Mouse (Mus musculus): ENCODE results near the gene Grip1. TPM values are rescaled to one million over a fixed set of nuclear protein-coding genes. Genes with fewer than 3 reads are reported as not detected.

The Grip1 gene
- polyA plus RNA-seq, 1 experiment from 2014 or later = 4.4 TPM

GRCm38 (mm10) chr10:119644289-119644688 is 190.7 kb downstream of the Grip1 start:
- no peak overlapping the region for H3K4me3 ChIP-seq
- no peaks in the 10 kb centered on the region for H3K27me3 ChIP-seq (ENCODE audit: insufficient read depth, poor library complexity, severe bottlenecking)
- no peaks in the 10 kb centered on the region for H3K36me3 ChIP-seq
- H3K4me1 ChIP-seq = peaks cover 15% of the 10 kb centered on the region
- H3K9me3 ChIP-seq = no peaks in the 10 kb centered on the region
- peak; percentile 76 for DNase-seq (ENCODE audit: low spot score)
- H3K27ac ChIP-seq = no peak overlapping the region
- WGBS = 37% methylated on average over 5 of the region's 5 CpGs

GRCm38 (mm10) chr10:119646500-119647439 is 193.1 kb downstream of the Grip1 start:
- no peak for DNase-seq (ENCODE audit: low spot score)
- peaks cover 15% of the 10 kb centered on the region for H3K4me1 ChIP-seq
- no peaks in the 10 kb centered on the region for H3K9me3 ChIP-seq
- H3K36me3 ChIP-seq = no peaks in the 10 kb centered on the region
- no peaks in the 10 kb centered on the region for H3K27me3 ChIP-seq (ENCODE audit: insufficient read depth, poor library complexity, severe bottlenecking)
- H3K4me3 ChIP-seq = no peak overlapping the region
- 65% methylated on average over 29 of the region's 29 CpGs for WGBS
- H3K27ac ChIP-seq = no peak overlapping the region

- no peak overlapping the region for H3K27ac ChIP-seq
- H3K36me3 ChIP-seq = no peaks in the 10 kb centered on the region
- peaks cover 7% of the 10 kb centered on the region; the same call in 1 of the 2 replicates for H3K9me3 ChIP-seq
- no peaks in the 10 kb centered on the region for H3K27me3 ChIP-seq (ENCODE audit: insufficient read depth, poor library complexity, severe bottlenecking)
- DNase-seq (ENCODE audit: low spot score) = peak; percentile 38
- no peak overlapping the region for H3K4me3 ChIP-seq
- WGBS = 57% methylated on average over 7 of the region's 7 CpGs
- H3K4me1 ChIP-seq = peaks cover 11% of the 10 kb centered on the region
Observed at GRCm38 (mm10) chr10:119660677-119661353, 207.2 kb downstream of the Grip1 start.

- H3K27ac ChIP-seq = no peak overlapping the region
- 87% methylated on average over 9 of the region's 9 CpGs for WGBS
- H3K36me3 ChIP-seq = no peaks in the 10 kb centered on the region
- peak; percentile 45 for DNase-seq (ENCODE audit: low spot score)
- H3K4me1 ChIP-seq = peaks cover 8% of the 10 kb centered on the region
- H3K9me3 ChIP-seq = no peaks in the 10 kb centered on the region
- H3K27me3 ChIP-seq (ENCODE audit: insufficient read depth, poor library complexity, severe bottlenecking) = no peaks in the 10 kb centered on the region
- no peak overlapping the region for H3K4me3 ChIP-seq
Observed at GRCm38 (mm10) chr10:119663586-119663985, 210.0 kb downstream of the Grip1 start.

- no peaks in the 10 kb centered on the region for H3K9me3 ChIP-seq
- H3K27ac ChIP-seq = no peak overlapping the region
- H3K4me1 ChIP-seq = peaks cover 6% of the 10 kb centered on the region; the same call in 1 of the 2 replicates
- 87% methylated on average over 11 of the region's 11 CpGs for whole genome bisulfite sequencing
- H3K27me3 ChIP-seq (ENCODE audit: insufficient read depth, poor library complexity, severe bottlenecking) = no peaks in the 10 kb centered on the region
- H3K36me3 ChIP-seq = no peaks in the 10 kb centered on the region
- H3K4me3 ChIP-seq = no peak overlapping the region
- DNase-seq (ENCODE audit: low spot score) = peak; percentile 53
Observed at GRCm38 (mm10) chr10:119666386-119666785, 212.8 kb downstream of the Grip1 start.

GRCm38 (mm10) chr10:119670456-119670855 is 216.8 kb downstream of the Grip1 start:
- Histone ChIP-seq H3K27ac (no peak overlapping the region), H3K27me3 (ENCODE audit: insufficient read depth, poor library complexity, severe bottlenecking) (no peaks in the 10 kb centered on the region), H3K36me3 (peaks cover 3% of the 10 kb centered on the region; the same call in 1 of the 2 replicates), H3K4me1 (peaks cover 10% of the 10 kb centered on the region), H3K4me3 (no peak overlapping the region), H3K9me3 (no peaks in the 10 kb centered on the region)
- DNase-seq (ENCODE audit: low spot score) = peak; percentile 55
- WGBS = 50% methylated on average over 7 of the region's 7 CpGs

GRCm38 (mm10) chr10:119684377-119684826 is 230.8 kb downstream of the Grip1 start:
- no peak for DNase-seq (ENCODE audit: low spot score)
- no peak overlapping the region for H3K27ac ChIP-seq

GRCm38 (mm10) chr10:119691358-119692083 is 237.9 kb downstream of the Grip1 start:
- H3K27me3 ChIP-seq (ENCODE audit: insufficient read depth, poor library complexity, severe bottlenecking) = peaks cover 9% of the 10 kb centered on the region; the same call in 1 of the 2 replicates
- no peak overlapping the region; the same call in 1 of the 2 replicates for H3K27ac ChIP-seq
- 1% methylated on average over 16 of the region's 16 CpGs for WGBS
- no peak for DNase-seq (ENCODE audit: low spot score)
- peaks cover 17% of the 10 kb centered on the region; the same call in 1 of the 2 replicates for H3K4me1 ChIP-seq
- no peaks in the 10 kb centered on the region for H3K9me3 ChIP-seq
- H3K36me3 ChIP-seq = no peaks in the 10 kb centered on the region
- peak overlapping the region; percentile 54 for H3K4me3 ChIP-seq

More at GRCm38 (mm10) chr10:119684377-119684826, 230.8 kb downstream of the Grip1 start:
- Histone ChIP-seq H3K4me3 (no peak overlapping the region), H3K36me3 (no peaks in the 10 kb centered on the region), H3K4me1 (0 out of 2 replicates have a peak, but pooled peaks cover 8% of the 10 kb centered on the region), H3K27me3 (ENCODE audit: insufficient read depth, poor library complexity, severe bottlenecking) (no peaks in the 10 kb centered on the region), H3K9me3 (no peaks in the 10 kb centered on the region)
- 69% methylated on average over 3 of the region's 3 CpGs for WGBS

GRCm38 (mm10) chr10:119692284-119692890 is 238.8 kb downstream of the Grip1 start:
- no peaks in the 10 kb centered on the region for H3K36me3 ChIP-seq
- H3K27ac ChIP-seq = no peak overlapping the region
- 3% methylated on average over 26 of the region's 26 CpGs for WGBS
- peaks cover 20% of the 10 kb centered on the region for H3K4me1 ChIP-seq
- DNase-seq (ENCODE audit: low spot score) = no peak
- H3K4me3 ChIP-seq = peak overlapping the region; percentile 54
- no peaks in the 10 kb centered on the region for H3K9me3 ChIP-seq
- H3K27me3 ChIP-seq (ENCODE audit: insufficient read depth, poor library complexity, severe bottlenecking) = peaks cover 9% of the 10 kb centered on the region; the same call in 1 of the 2 replicates

- WGBS = 71% methylated on average over 5 of the region's 5 CpGs
- no peak overlapping the region for H3K27ac ChIP-seq
- H3K36me3 ChIP-seq = no peaks in the 10 kb centered on the region
- H3K4me1 ChIP-seq = peaks cover 17% of the 10 kb centered on the region
- H3K27me3 ChIP-seq (ENCODE audit: insufficient read depth, poor library complexity, severe bottlenecking) = peaks cover 9% of the 10 kb centered on the region; the same call in 1 of the 2 replicates
- no peak for DNase-seq (ENCODE audit: low spot score)
- no peak overlapping the region for H3K4me3 ChIP-seq
- H3K9me3 ChIP-seq = no peaks in the 10 kb centered on the region
Observed at GRCm38 (mm10) chr10:119693400-119693799, 239.8 kb downstream of the Grip1 start.

- Histone ChIP-seq H3K4me3 (no peak overlapping the region), H3K9me3 (no peaks in the 10 kb centered on the region), H3K27me3 (ENCODE audit: insufficient read depth, poor library complexity, severe bottlenecking) (peaks cover 9% of the 10 kb centered on the region; the same call in 1 of the 2 replicates), H3K27ac (no peak overlapping the region), H3K36me3 (no peaks in the 10 kb centered on the region), H3K4me1 (peaks cover 6% of the 10 kb centered on the region; the same call in 1 of the 2 replicates)
- 60% methylated on average over 9 of the region's 9 CpGs for WGBS
- DNase-seq (ENCODE audit: low spot score) = no peak
Observed at GRCm38 (mm10) chr10:119697257-119697798, 243.7 kb downstream of the Grip1 start.

GRCm38 (mm10) chr10:119705348-119705747 is 251.7 kb downstream of the Grip1 start:
- Histone ChIP-seq H3K36me3 (no peaks in the 10 kb centered on the region), H3K9me3 (no peaks in the 10 kb centered on the region), H3K27me3 (ENCODE audit: insufficient read depth, poor library complexity, severe bottlenecking) (no peaks in the 10 kb centered on the region), H3K27ac (no peak overlapping the region), H3K4me3 (no peak overlapping the region), H3K4me1 (no peaks in the 10 kb centered on the region)
- WGBS = 50% methylated on average over 4 of the region's 4 CpGs
- DNase-seq (ENCODE audit: low spot score) = no peak
